Comparison of ENCODE assay signal across 15 mouse cellular contexts in genomic region chr2:65547341-65547740, GRCm38 (mm10). TPM values are rescaled to one million over a fixed set of nuclear protein-coding genes. Genes with fewer than 3 reads are reported as not detected.
"Had no signal": no experiment of that assay in that cellular context is flagged by ENCODE, and none has a peak within 500 bp of the region (broad histone marks: within the 10 kb centered on the region; RNA-seq: fewer than 3 reads in every experiment).

No protein-coding gene starts in this region.

- H3K27ac ChIP-seq: kidney, postnatal 0 days; layer of hippocampus, adult 2 months; limb, embryonic 12.5 days; limb, embryonic 15.5 days; liver, embryonic 13.5 days; macrophage; midbrain, embryonic 13.5 days had no signal

- DNase-seq: kidney, adult 2 months; kidney, postnatal 25 days; layer of hippocampus, adult 9-11 months; liver, embryonic 13.5 days; lung, adult 2 months; lung, postnatal 14 days; thymus, adult 18-20 months; thymus, postnatal 4 days had no signal

- H3K4me2 ChIP-seq: limb, embryonic 12.5 days; limb, embryonic 15.5 days; liver, embryonic 13.5 days; midbrain, embryonic 13.5 days had no signal

- H3K4me3 ChIP-seq: layer of hippocampus, adult 2 months; limb, embryonic 12.5 days; limb, embryonic 15.5 days; liver, embryonic 13.5 days; midbrain, embryonic 13.5 days had no signal

- ATAC-seq: midbrain, embryonic 13.5 days had no signal

- H3K36me3 ChIP-seq: limb, embryonic 12.5 days; limb, embryonic 15.5 days; liver, embryonic 13.5 days; midbrain, embryonic 13.5 days had no signal

- H3K9ac ChIP-seq: limb, embryonic 12.5 days; limb, embryonic 15.5 days; liver, embryonic 13.5 days; midbrain, embryonic 13.5 days had no signal

- H3K9me3 ChIP-seq: limb, embryonic 12.5 days; limb, embryonic 15.5 days; liver, embryonic 13.5 days; midbrain, embryonic 13.5 days had no signal

- H3K27me3 ChIP-seq: limb, embryonic 12.5 days; limb, embryonic 15.5 days; liver, embryonic 13.5 days; midbrain, embryonic 13.5 days had no signal

- H3K4me1 ChIP-seq: limb, embryonic 15.5 days; liver, embryonic 13.5 days had no signal

RNA-seq across cellular contexts. Expression of gene Scn3a, which starts 20.1 kb away (rescaled TPM):
- total RNA-seq: megakaryocyte, adult 5-6 weeks had no signal
- polyA plus RNA-seq: macrophage had no signal
